Mouse (Mus musculus) MEL (cell line): ENCODE results near the gene Babam2. TPM values are rescaled to one million over a fixed set of nuclear protein-coding genes. Genes with fewer than 3 reads are reported as not detected.

Source experiments
- DNase-seq: peaks from one replicate; pipeline ENCODE4 v3.0.0; 2011; ENCODE audit warnings: low read depth, low spot score
- H3K27ac ChIP-seq: 2 replicates; pipeline ENCODE4 v1.5.1; 2012; ENCODE audit warnings: low read depth, mild to moderate bottlenecking, control low read depth, low read length, moderate library complexity; ENCODE audit not compliant: control insufficient read depth
- H3K27me3 ChIP-seq, 2 experiments: fragments of 150-350 bp in 1 of 2; sonication (generic) in 1 of 2; 2 replicates each; pipeline ENCODE4 v1.6.1; 2012; ENCODE audit warnings: low read length in 2 of 2, mild to moderate bottlenecking in 2 of 2, improper control_type of control experiment in 1 of 2, moderate library complexity in 1 of 2; ENCODE audit not compliant: insufficient read depth in 2 of 2, control insufficient read depth in 1 of 2
- H3K36me3 ChIP-seq, 2 experiments: 2 replicates each; pipeline ENCODE4 v1.6.1; 2012 to 2014; ENCODE audit warnings: low read length in 2 of 2, improper control_type of control experiment in 1 of 2, inconsistent platforms in 1 of 2, mild to moderate bottlenecking in 1 of 2; ENCODE audit not compliant: insufficient read depth in 2 of 2, control insufficient read depth in 1 of 2
- H3K4me1 ChIP-seq, 2 experiments: fragments of 150-350 bp in 1 of 2; sonication (generic) in 1 of 2; 2 replicates each; pipeline ENCODE4 v1.6.1; 2012; ENCODE audit warnings: low read length in 2 of 2, improper control_type of control experiment in 1 of 2, mild to moderate bottlenecking in 1 of 2; ENCODE audit not compliant: insufficient read depth in 2 of 2, control insufficient read depth in 1 of 2
- H3K4me3 ChIP-seq, 2 experiments: fragments of 150-350 bp in 1 of 2; sonication (generic) in 1 of 2; 2 replicates each; pipeline ENCODE4 v1.5.1; 2012; ENCODE audit warnings: low read depth in 2 of 2, low read length in 2 of 2, mild to moderate bottlenecking in 2 of 2, moderate library complexity in 2 of 2, control low read depth in 1 of 2, improper control_type of control experiment in 1 of 2; ENCODE audit not compliant: control insufficient read depth in 1 of 2, insufficient read depth in 1 of 2
- H3K79me2 ChIP-seq: 2 replicates; pipeline ENCODE4 v1.6.1; 2012; ENCODE audit warnings: mild to moderate bottlenecking, low read length, moderate library complexity; ENCODE audit not compliant: control insufficient read depth, poor library complexity, insufficient read depth
- H3K9ac ChIP-seq: 2 replicates; pipeline ENCODE4 v1.6.1; 2012; ENCODE audit warnings: low read depth, mild to moderate bottlenecking, control low read depth, low read length, moderate library complexity; ENCODE audit not compliant: control insufficient read depth, poor library complexity, severe bottlenecking
- H3K9me3 ChIP-seq: fragments of 150-350 bp; sonication (generic); replicated peaks from 2 replicates; pipeline ENCODE4 v1.6.1; 2012; ENCODE audit warnings: mild to moderate bottlenecking, low read length, improper control_type of control experiment, moderate library complexity; ENCODE audit not compliant: insufficient read depth
- CTCF ChIP-seq, 3 experiments: IDR thresholded peaks in 2 of 3; conservative IDR thresholded peaks in 1 of 3; 2 replicates each; pipeline ENCODE4 v1.5.1; 2011 to 2012; ENCODE audit warnings: low read length in 3 of 3, low read depth in 2 of 3, mild to moderate bottlenecking in 2 of 3, improper control_type of control experiment in 1 of 3, inconsistent platforms in 1 of 3, mixed read lengths in 1 of 3, moderate library complexity in 1 of 3; ENCODE audit not compliant: control insufficient read depth in 1 of 3, insufficient read depth in 1 of 3, poor library complexity in 1 of 3, severe bottlenecking in 1 of 3
- EP300 ChIP-seq, 2 experiments: IDR thresholded peaks; 2 replicates each; pipeline ENCODE4 v1.6.1; 2011; ENCODE audit warnings: improper control_type of control experiment in 2 of 2, low read length in 2 of 2, low read depth in 1 of 2, mild to moderate bottlenecking in 1 of 2
- ETS1 ChIP-seq: IDR thresholded peaks from 2 replicates; pipeline ENCODE4 v1.6.1; 2012; ENCODE audit warnings: low read depth, mild to moderate bottlenecking, inconsistent platforms, low read length, improper control_type of control experiment, moderate library complexity
- GABPA ChIP-seq: IDR thresholded peaks from 2 replicates; pipeline ENCODE4 v1.6.1; 2012; ENCODE audit warnings: low read depth, mild to moderate bottlenecking, inconsistent platforms, low read length, improper control_type of control experiment, moderate library complexity
- HCFC1 ChIP-seq: IDR thresholded peaks from 2 replicates; pipeline ENCODE4 v1.6.1; 2012; ENCODE audit warnings: low read depth, mild to moderate bottlenecking, inconsistent platforms, low read length, improper control_type of control experiment, moderate library complexity
- MAFK ChIP-seq: IDR thresholded peaks from 2 replicates; pipeline ENCODE4 v1.6.1; 2011; ENCODE audit warnings: low read depth, mild to moderate bottlenecking, low read length, improper control_type of control experiment, borderline replicate concordance
- MAX ChIP-seq: IDR thresholded peaks from 2 replicates; pipeline ENCODE4 v1.6.1; 2011; ENCODE audit warnings: low read length, improper control_type of control experiment
- MXI1 ChIP-seq: IDR thresholded peaks from 2 replicates; pipeline ENCODE4 v1.6.1; 2011; ENCODE audit warnings: mild to moderate bottlenecking, low read depth, low read length, improper control_type of control experiment
- NELFE ChIP-seq: IDR thresholded peaks from 2 replicates; pipeline ENCODE4 v1.6.1; 2011; ENCODE audit warnings: low read depth, low read length, improper control_type of control experiment
- NRF1 ChIP-seq: IDR thresholded peaks from 2 replicates; pipeline ENCODE4 v1.6.1; 2014; ENCODE audit warnings: low read depth, mild to moderate bottlenecking, inconsistent platforms, low read length, improper control_type of control experiment, moderate library complexity; ENCODE audit not compliant: poor library complexity, insufficient read depth, severe bottlenecking
- POLR2A ChIP-seq, 2 experiments: IDR thresholded peaks; 2 replicates each; pipeline ENCODE4 v1.6.1; 2011 to 2012; ENCODE audit warnings: low read length in 2 of 2, mild to moderate bottlenecking in 2 of 2, control low read depth in 1 of 2, improper control_type of control experiment in 1 of 2, low read depth in 1 of 2, moderate library complexity in 1 of 2; ENCODE audit not compliant: control insufficient read depth in 1 of 2, insufficient read depth in 1 of 2, poor library complexity in 1 of 2
- POLR2AphosphoS5 ChIP-seq: IDR thresholded peaks from 2 replicates; pipeline ENCODE4 v1.6.1; 2012; ENCODE audit warnings: low read depth, borderline replicate concordance, mild to moderate bottlenecking, inconsistent platforms, low read length, moderate library complexity, mixed read lengths
- RCOR1 ChIP-seq: IDR thresholded peaks from 2 replicates; pipeline ENCODE4 v1.6.1; 2012; ENCODE audit warnings: low read depth, mild to moderate bottlenecking, inconsistent platforms, low read length, improper control_type of control experiment
- UBTF ChIP-seq: IDR thresholded peaks from 2 replicates; pipeline ENCODE4 v1.6.1; 2012; ENCODE audit warnings: low read depth, mild to moderate bottlenecking, inconsistent platforms, low read length, improper control_type of control experiment, moderate library complexity, borderline replicate concordance; ENCODE audit not compliant: insufficient read depth
- ZC3H11A ChIP-seq: IDR thresholded peaks from 2 replicates; pipeline ENCODE4 v1.6.1; 2012; ENCODE audit warnings: low read depth, mild to moderate bottlenecking, inconsistent platforms, low read length, improper control_type of control experiment
- ZKSCAN1 ChIP-seq: IDR thresholded peaks from 2 replicates; pipeline ENCODE4 v1.6.1; 2012; ENCODE audit warnings: low read depth, mild to moderate bottlenecking, inconsistent platforms, low read length, improper control_type of control experiment, moderate library complexity
- ZNF384 ChIP-seq: IDR thresholded peaks from 2 replicates; pipeline ENCODE4 v1.6.1; 2012; ENCODE audit warnings: low read depth, mild to moderate bottlenecking, inconsistent platforms, low read length, improper control_type of control experiment
- polyA plus RNA-seq, 2 experiments: library from polyadenylated mRNA; stranded (reverse) in 1 of 2; unstranded in 1 of 2; fragments of >175 nt in 1 of 2; fragments of >200 nt in 1 of 2; gene quantifications; 2 replicates each; pipeline versions ENCODE4 v1.2.1 to v1.2.4; 2012; ENCODE audit warnings: low replicate concordance in 2 of 2, low read depth in 1 of 2; ENCODE audit not compliant: insufficient read length in 2 of 2, insufficient read depth in 1 of 2, missing spikeins in 1 of 2
- total RNA-seq: library from RNA; depleted of rRNA; stranded (reverse); fragments of 300-350 nt; gene quantifications from 2 replicates; pipeline ENCODE4 v1.2.3, GENCODE M21; 2012

Gene Babam2
- total and polyA plus RNA-seq, 3 experiments = 43.3 to 86.6 TPM; not detected in 1

DNA sequence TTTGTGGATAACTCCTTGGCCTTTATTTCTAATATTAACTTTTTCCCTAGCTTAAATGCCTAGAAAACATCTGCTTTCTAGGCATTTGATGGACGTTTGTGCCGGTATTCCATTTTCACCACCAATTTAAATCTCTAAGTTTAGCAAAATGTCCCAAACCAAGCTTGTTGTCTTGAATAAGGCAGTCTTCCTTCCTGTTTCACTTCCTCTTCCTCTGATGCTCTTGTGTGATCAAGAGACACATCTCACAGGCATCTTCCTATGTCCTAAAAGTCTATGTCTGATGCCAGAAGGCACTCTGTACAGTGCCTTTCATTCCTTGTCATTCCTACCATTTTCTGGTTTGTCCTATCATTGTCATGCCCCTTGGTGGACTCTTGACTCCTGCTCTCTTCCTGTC lies 210.5 kb downstream of the Babam2 start:
- no peaks in the 10 kb centered on the region for H3K9me3 ChIP-seq
- no peaks in the 10 kb centered on the region for H3K27me3 ChIP-seq
- TF ChIP-seq ETS1 = no peak
- no peak for TF ChIP-seq ZC3H11A
- no peak for TF ChIP-seq EP300 (IDR thresholded peaks at IDR 0.05; ENCODE audit: low read depth in 1 of 2, low read length in 2 of 2)
- TF ChIP-seq RCOR1 = no peak
- TF ChIP-seq POLR2AphosphoS5 = no peak
- no peak for TF ChIP-seq MAX
- H3K4me1 ChIP-seq = peaks cover 2 to 6% of the 10 kb centered on the region in 2 experiments; a peak in 2 of 4 replicates
- H3K36me3 ChIP-seq = peaks cover 0 to 9% of the 10 kb centered on the region in 2 experiments; a peak in 2 of 4 replicates
- no peak overlapping the region for H3K27ac ChIP-seq
- peak; percentile 27 for DNase-seq
- no peaks in the 10 kb centered on the region for H3K79me2 ChIP-seq
- H3K9ac ChIP-seq = no peak overlapping the region
- H3K4me3 ChIP-seq = no peak overlapping the region

DNA sequence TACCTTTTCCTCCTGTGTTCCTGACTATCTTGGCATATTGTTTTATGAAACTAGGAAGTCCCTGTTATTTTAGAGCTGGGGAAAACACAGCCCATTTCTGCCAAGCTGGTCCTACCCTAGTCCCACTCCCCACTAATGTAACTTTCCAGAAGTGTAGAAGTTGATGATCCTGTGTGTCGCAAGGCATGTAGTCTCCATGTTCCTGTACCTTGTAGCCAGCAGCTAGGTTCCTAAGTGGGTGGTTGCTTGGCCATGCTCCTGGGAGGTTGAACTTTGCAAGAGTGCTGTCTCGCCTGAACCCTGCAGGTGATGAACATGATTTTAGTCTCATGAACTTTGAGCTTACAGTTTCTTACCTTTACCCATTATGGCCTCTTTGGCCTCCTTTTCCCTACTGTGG lies 211.3 kb downstream of the Babam2 start:
- H3K36me3 ChIP-seq = peaks cover 0 to 14% of the 10 kb centered on the region in 2 experiments; a peak in 2 of 4 replicates
- H3K27me3 ChIP-seq = no peaks in the 10 kb centered on the region
- TF ChIP-seq HCFC1 = no peak
- H3K4me3 ChIP-seq = no peak overlapping the region
- H3K27ac ChIP-seq = no peak overlapping the region
- H3K4me1 ChIP-seq = peaks cover 2 to 6% of the 10 kb centered on the region in 2 experiments; a peak in 3 of 4 replicates
- no peak for DNase-seq
- H3K79me2 ChIP-seq = no peaks in the 10 kb centered on the region
- no peak overlapping the region for H3K9ac ChIP-seq
- H3K9me3 ChIP-seq = no peaks in the 10 kb centered on the region

DNA sequence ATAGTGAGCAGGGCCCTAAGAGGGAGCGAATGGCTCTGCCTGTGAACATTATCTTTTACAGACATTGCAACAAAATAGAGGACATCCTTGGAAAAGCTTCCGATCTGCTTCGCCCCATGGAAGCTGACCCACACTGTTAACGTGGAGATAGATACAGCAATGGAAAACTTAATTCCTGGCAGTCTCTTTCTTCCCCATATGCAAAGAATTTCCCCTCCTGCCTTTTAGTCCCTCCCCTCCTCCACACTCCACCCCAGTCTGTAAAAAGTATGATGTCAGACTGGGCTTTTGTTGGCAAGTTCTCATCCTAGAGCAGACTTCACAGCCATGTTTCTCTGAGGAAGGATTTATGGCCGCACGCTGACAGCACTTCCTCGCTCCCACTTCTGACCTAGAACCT lies 218.8 kb downstream of the Babam2 start:
- Histone ChIP-seq H3K9ac (no peak overlapping the region), H3K79me2 (no peaks in the 10 kb centered on the region), H3K4me3 (no peak overlapping the region), H3K27ac (no peak overlapping the region), H3K4me1 (peaks cover 3 to 19% of the 10 kb centered on the region in 2 experiments)
- TF ChIP-seq ZC3H11A (no peak), NRF1 (no peak), ZNF384 (no peak), ZKSCAN1 (no peak), CTCF (IDR thresholded peaks at IDR 0.05 in 2 of 3, conservative IDR thresholded peaks at IDR 0.05 in 1 of 3; ENCODE audit: control insufficient read depth in 1 of 3, insufficient read depth in 1 of 3, low read depth in 2 of 3, low read length in 3 of 3, poor library complexity in 1 of 3, severe bottlenecking in 1 of 3) (no peak), NELFE (no peak), POLR2A (IDR thresholded peaks at IDR 0.05; ENCODE audit: control insufficient read depth in 1 of 2, insufficient read depth in 1 of 2, low read depth in 1 of 2, low read length in 2 of 2, poor library complexity in 1 of 2) (no peak), UBTF (no peak), GABPA (no peak), ETS1 (no peak), MAFK (no peak), MXI1 (no peak), MAX (no peak)
- TF ChIP-seq, all 39 proteins: peak for 0
- Histone ChIP-seq H3K27me3 (no peaks in the 10 kb centered on the region), H3K9me3 (no peaks in the 10 kb centered on the region), H3K36me3 (peaks cover 0 to 26% of the 10 kb centered on the region in 2 experiments; a peak in 2 of 4 replicates)
- no peak for DNase-seq
